Mouse (Mus musculus) intestine, embryonic 16.5 days (tissue): Measurements from ENCODE around the gene Gemin7. TPM values are rescaled to one million over a fixed set of nuclear protein-coding genes. Genes with fewer than 3 reads are reported as not detected.
A peak's percentile ranks its signal among the peaks of the same experiment; 100 is the strongest.

Experiments used
- ATAC-seq: fragments of 200-750 bp; cut with Nextera tagmentation; 2 replicates; pipeline ENCODE4 v1.8.0; 2017; ENCODE audit warnings: moderate TSS enrichment, moderate library complexity
- H3K27ac ChIP-seq: fragments of 300-500 bp; sonication (generic); 2 replicates; pipeline ENCODE4 v1.5.1; 2014; ENCODE audit warnings: mild to moderate bottlenecking, low read length
- H3K27me3 ChIP-seq: fragments of 300-500 bp; sonication (generic); replicated peaks from 2 replicates; pipeline ENCODE4 v1.6.1; 2014; ENCODE audit warnings: low read length, control low read depth, mixed read lengths; ENCODE audit not compliant: control insufficient read depth, insufficient read depth
- H3K36me3 ChIP-seq: fragments of 300-500 bp; sonication (generic); 2 replicates; pipeline ENCODE4 v1.6.1; 2014; ENCODE audit warnings: low read length, control low read depth; ENCODE audit not compliant: control insufficient read depth, insufficient read depth
- H3K4me1 ChIP-seq: fragments of 300-500 bp; sonication (generic); 2 replicates; pipeline ENCODE4 v1.6.1; 2014; ENCODE audit warnings: low read length, control low read depth, mixed read lengths; ENCODE audit not compliant: control insufficient read depth, insufficient read depth
- H3K4me2 ChIP-seq: fragments of 300-500 bp; sonication (generic); 2 replicates; pipeline ENCODE4 v1.6.1; 2014; ENCODE audit warnings: low read depth, low read length, control low read depth
- H3K4me3 ChIP-seq: fragments of 300-500 bp; sonication (generic); 2 replicates; pipeline ENCODE4 v1.5.1; 2014; ENCODE audit warnings: mild to moderate bottlenecking, low read length
- H3K9ac ChIP-seq: fragments of 300-500 bp; sonication (generic); 2 replicates; pipeline ENCODE4 v1.6.1; 2014; ENCODE audit warnings: low read depth, low read length
- H3K9me3 ChIP-seq: fragments of 300-500 bp; sonication (generic); 2 replicates; pipeline ENCODE4 v1.6.1; 2016; ENCODE audit warnings: low read length, control low read depth; ENCODE audit not compliant: control insufficient read depth
- WGBS: fragments of 180-500 bp; shearing (Covaris S2); extraction: QIAGEN DNeasy Blood & Tissue Kit; methylation state at CpG from one replicate; pipeline ENCODE4 v1.1.7; 2014; 5-methylcytosine and 5-hydroxymethylcytosine counted together
- polyA plus RNA-seq: library from polyadenylated mRNA; unstranded; fragments of >200 nt; fragmentation: Nextera tagmentation; extraction: Ambion mirVana; gene quantifications from 2 replicates; pipeline ENCODE4 v1.2.1, GENCODE M21; 2015

Gemin7 gene
- polyA plus RNA-seq, 1 experiment from 2014 or later: 137 TPM

GRCm38 (mm10) chr7:19580634-19581033 lies 3.2 kb upstream of the Gemin7 start:
- Histone ChIP-seq H3K9ac (no peak overlapping the region), H3K27ac (no peak overlapping the region), H3K4me1 (peaks cover 18% of the 10 kb centered on the region), H3K4me3 (no peak overlapping the region), H3K27me3 (peaks cover 13% of the 10 kb centered on the region), H3K4me2 (no peak overlapping the region), H3K9me3 (no peaks in the 10 kb centered on the region), H3K36me3 (peaks cover 27% of the 10 kb centered on the region)
- WGBS: 81% methylated on average over 8 of the region's 8 CpGs
- ATAC-seq: no peak

DNA sequence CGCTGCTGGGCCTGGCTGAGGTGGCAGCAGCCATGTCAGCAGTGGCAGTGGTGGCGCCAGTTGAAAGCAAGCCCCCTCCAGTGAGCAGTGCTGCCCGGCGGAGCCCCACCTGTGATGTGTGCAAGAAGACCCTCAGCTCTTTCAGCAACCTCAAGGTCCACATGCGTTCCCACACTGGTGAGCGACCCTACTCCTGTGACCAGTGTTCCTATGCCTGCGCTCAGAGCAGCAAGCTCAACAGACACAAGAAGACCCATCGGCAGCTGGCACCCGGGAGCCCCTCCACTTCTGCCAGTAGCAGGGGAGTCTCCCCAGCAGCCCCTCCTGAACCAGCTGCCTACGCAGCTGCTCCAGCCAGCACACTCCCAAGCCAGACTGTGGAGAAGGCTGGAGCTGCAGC lies 2.4 kb upstream of the Gemin7 start:
- Histone ChIP-seq H3K36me3 (peaks cover 20% of the 10 kb centered on the region), H3K4me3 (no peak overlapping the region), H3K4me2 (no peak overlapping the region), H3K9ac (no peak overlapping the region), H3K4me1 (peaks cover 20% of the 10 kb centered on the region), H3K9me3 (no peaks in the 10 kb centered on the region), H3K27me3 (peaks cover 13% of the 10 kb centered on the region), H3K27ac (no peak overlapping the region)
- 87% methylated on average over 10 of the region's 10 CpGs for WGBS
- no peak for ATAC-seq

- peak overlapping the region; percentile 97; the same call in 1 of the 2 replicates for H3K4me2 ChIP-seq
- peaks cover 9% of the 10 kb centered on the region for H3K36me3 ChIP-seq
- H3K27me3 ChIP-seq: peaks cover 13% of the 10 kb centered on the region
- WGBS: 66% methylated on average over 4 of the region's 4 CpGs
- no peak for ATAC-seq
- no peak overlapping the region for H3K27ac ChIP-seq
- 0 out of 2 replicates have a peak overlapping the region, but pooled peaks have one; percentile 64 for H3K9ac ChIP-seq
- no peak overlapping the region; the same call in 1 of the 2 replicates for H3K4me3 ChIP-seq
- no peaks in the 10 kb centered on the region for H3K9me3 ChIP-seq
- H3K4me1 ChIP-seq: peaks cover 20% of the 10 kb centered on the region
These were observed 1.0 kb upstream of the Gemin7 start for GRCm38 (mm10) chr7:19578436-19578835.

DNA sequence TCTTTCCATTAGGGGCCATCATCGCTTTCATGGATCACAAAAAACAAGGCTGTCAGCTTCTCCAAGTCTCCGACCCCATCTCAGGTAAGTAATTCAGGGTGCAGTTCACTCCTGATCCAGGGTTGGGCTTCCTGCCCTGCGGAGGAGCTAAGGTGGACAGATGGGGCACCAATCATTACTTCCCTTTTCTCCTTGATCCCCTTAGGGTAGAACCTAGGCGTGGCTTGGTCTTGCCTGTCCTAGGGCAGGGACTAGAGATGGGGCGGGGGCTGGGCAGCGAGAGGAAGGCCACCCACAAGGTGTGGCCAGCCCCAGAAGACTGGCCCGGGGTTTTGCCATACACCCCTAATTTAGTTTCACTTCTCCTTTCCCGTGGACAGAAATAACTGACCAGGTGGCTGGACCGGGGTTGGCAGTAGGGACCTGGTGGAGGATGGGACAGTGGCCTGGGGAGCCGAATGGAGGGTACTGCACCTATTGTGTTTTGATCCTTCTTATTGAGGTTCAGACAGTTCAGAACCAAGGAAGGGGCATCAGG lies 551 bp upstream of the Gemin7 start:
- 15% methylated on average over 10 of the region's 10 CpGs for WGBS
- no peak overlapping the region for H3K27ac ChIP-seq
- ATAC-seq: no peak
- H3K9ac ChIP-seq: peak overlapping the region; percentile 64
- peaks cover 20% of the 10 kb centered on the region for H3K4me1 ChIP-seq
- no peaks in the 10 kb centered on the region for H3K9me3 ChIP-seq
- peaks cover 13% of the 10 kb centered on the region for H3K27me3 ChIP-seq
- peak overlapping the region; percentile 51 for H3K4me3 ChIP-seq
- H3K36me3 ChIP-seq: peaks cover 7% of the 10 kb centered on the region
- H3K4me2 ChIP-seq: peak overlapping the region; percentile 97

DNA sequence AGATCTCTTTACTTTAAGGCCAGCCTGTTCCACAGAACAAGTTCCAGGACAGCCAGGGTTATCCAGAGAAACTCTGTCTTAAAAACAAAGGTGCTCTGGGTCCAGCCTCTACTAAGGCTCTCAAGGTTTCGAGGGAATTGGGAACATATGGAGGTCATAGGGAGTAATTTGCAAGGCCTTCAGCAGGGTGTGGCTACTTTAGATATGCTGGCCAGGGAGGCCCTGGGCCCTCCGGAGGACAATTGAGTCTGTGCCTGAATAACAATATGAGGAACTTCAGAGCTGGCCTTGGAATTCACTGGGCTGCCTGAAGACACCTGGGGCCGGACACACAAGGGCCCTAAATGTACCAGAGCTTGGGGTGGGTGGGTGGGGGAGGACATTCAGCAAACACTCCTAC lies 1.8 kb downstream of the Gemin7 start:
- H3K4me2 ChIP-seq: no peak overlapping the region
- ATAC-seq: no peak
- H3K36me3 ChIP-seq: no peaks in the 10 kb centered on the region
- H3K4me3 ChIP-seq: no peak overlapping the region
- no peak overlapping the region for H3K9ac ChIP-seq
- H3K4me1 ChIP-seq: peaks cover 31% of the 10 kb centered on the region
- no peak overlapping the region for H3K27ac ChIP-seq
- peaks cover 13% of the 10 kb centered on the region for H3K27me3 ChIP-seq
- WGBS: 58% methylated on average over 3 of the region's 3 CpGs
- H3K9me3 ChIP-seq: no peaks in the 10 kb centered on the region

GRCm38 (mm10) chr7:19573776-19574140 lies 3.6 kb downstream of the Gemin7 start:
- Histone ChIP-seq H3K9me3 (no peaks in the 10 kb centered on the region), H3K4me2 (peak overlapping the region; percentile 70), H3K9ac (peak overlapping the region; percentile 84), H3K27ac (peak overlapping the region; percentile 94), H3K4me3 (peak overlapping the region; percentile 70), H3K36me3 (no peaks in the 10 kb centered on the region), H3K27me3 (peaks cover 13% of the 10 kb centered on the region), H3K4me1 (peaks cover 31% of the 10 kb centered on the region)
- WGBS: 15% methylated on average over 16 of the region's 16 CpGs
- ATAC-seq: peak; percentile 10; the same call in 1 of the 2 replicates

- H3K4me3 ChIP-seq: peak overlapping the region; percentile 70
- peaks cover 13% of the 10 kb centered on the region for H3K27me3 ChIP-seq
- H3K36me3 ChIP-seq: no peaks in the 10 kb centered on the region
- H3K4me2 ChIP-seq: peak overlapping the region; percentile 70
- no peaks in the 10 kb centered on the region for H3K9me3 ChIP-seq
- peaks cover 30% of the 10 kb centered on the region for H3K4me1 ChIP-seq
- peak overlapping the region; percentile 94 for H3K27ac ChIP-seq
- H3K9ac ChIP-seq: peak overlapping the region; percentile 84
- 1% methylated on average over 53 of the region's 53 CpGs for WGBS
- peak; percentile 89 for ATAC-seq
These were observed 4.2 kb downstream of the Gemin7 start for GRCm38 (mm10) chr7:19572926-19573775.

DNA sequence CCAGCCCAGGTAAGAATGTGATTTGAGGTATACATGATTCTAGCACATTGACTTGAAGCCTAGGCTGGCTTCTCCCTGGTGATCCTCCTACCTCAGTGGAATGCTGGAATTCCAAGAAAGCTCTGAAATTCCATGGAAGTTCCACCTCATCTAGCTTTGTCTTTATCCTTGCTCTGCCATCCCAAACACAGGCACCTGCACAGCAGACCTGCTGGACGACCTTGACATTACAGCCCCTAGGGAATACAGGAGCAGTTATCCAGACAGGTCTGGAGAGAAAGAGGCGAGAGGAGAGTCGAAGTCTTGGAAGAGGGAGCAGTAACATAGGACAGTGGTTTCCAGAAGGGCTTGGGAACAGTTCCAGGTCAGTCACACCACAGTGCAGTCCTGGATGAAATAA lies 7.7 kb downstream of the Gemin7 start:
- no peak overlapping the region for H3K9ac ChIP-seq
- no peak overlapping the region for H3K4me3 ChIP-seq
- peaks cover 8% of the 10 kb centered on the region for H3K36me3 ChIP-seq
- H3K4me2 ChIP-seq: no peak overlapping the region
- H3K4me1 ChIP-seq: peaks cover 11% of the 10 kb centered on the region
- no peaks in the 10 kb centered on the region for H3K27me3 ChIP-seq
- H3K9me3 ChIP-seq: no peaks in the 10 kb centered on the region
- WGBS: 74% methylated on average over 3 of the region's 3 CpGs
- ATAC-seq: no peak
- no peak overlapping the region for H3K27ac ChIP-seq

DNA sequence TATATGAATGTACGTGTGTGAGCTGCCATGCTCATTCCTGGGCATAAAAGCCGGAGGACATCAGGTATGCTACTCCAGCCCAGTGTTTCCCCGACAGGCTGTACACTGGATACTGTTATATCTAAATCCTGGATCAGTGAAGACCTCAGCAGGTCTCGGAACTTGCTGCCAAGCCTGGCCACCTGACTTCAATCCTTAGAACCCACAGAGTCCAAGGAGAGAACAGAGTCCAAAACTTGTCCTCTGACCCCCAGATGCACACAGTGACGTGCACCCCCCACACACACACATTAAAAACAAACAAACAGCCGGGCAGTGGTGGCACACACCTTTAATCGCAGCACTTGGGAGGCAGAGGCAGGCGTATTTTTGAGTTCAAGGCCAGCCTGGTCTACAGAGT lies 10.0 kb downstream of the Gemin7 start:
- peaks cover 17% of the 10 kb centered on the region for H3K36me3 ChIP-seq
- no peak for ATAC-seq

More for the DNA sequence above, 10.0 kb downstream of the Gemin7 start:
- no peak overlapping the region for H3K4me3 ChIP-seq
- H3K9ac ChIP-seq: 0 out of 2 replicates have a peak overlapping the region, but pooled peaks have one; percentile 1
- WGBS: 87% methylated on average over 8 of the region's 8 CpGs
- no peak overlapping the region for H3K27ac ChIP-seq
- H3K9me3 ChIP-seq: no peaks in the 10 kb centered on the region
- no peaks in the 10 kb centered on the region for H3K27me3 ChIP-seq
- peaks cover 15% of the 10 kb centered on the region for H3K4me1 ChIP-seq
- H3K4me2 ChIP-seq: no peak overlapping the region
